Mouse (Mus musculus) small intestine, adult 2 months (tissue): ENCODE results near the gene Stoml2. TPM values are rescaled to one million over a fixed set of nuclear protein-coding genes. Genes with fewer than 3 reads are reported as not detected.

ENCODE experiments used
- H3K27ac ChIP-seq: fragments of 200-500 bp; 2 replicates; pipeline ENCODE4 v1.5.1; 2012; ENCODE audit warnings: low read depth, low read length, control low read depth, inconsistent platforms; ENCODE audit not compliant: insufficient read depth
- H3K27me3 ChIP-seq: fragments of 200-500 bp; 2 replicates; pipeline ENCODE4 v1.6.1; 2012; ENCODE audit warnings: mild to moderate bottlenecking, moderate library complexity, low read length, inconsistent platforms; ENCODE audit not compliant: control insufficient read depth, insufficient read depth
- H3K36me3 ChIP-seq: fragments of 200-500 bp; 2 replicates; pipeline ENCODE4 v1.6.1; 2012; ENCODE audit warnings: mild to moderate bottlenecking, low read length, control low read depth, inconsistent platforms; ENCODE audit not compliant: control insufficient read depth, insufficient read depth
- H3K4me1 ChIP-seq: fragments of 200-500 bp; 2 replicates; pipeline ENCODE4 v1.6.1; 2012; ENCODE audit warnings: low read length, inconsistent platforms, mixed read lengths; ENCODE audit not compliant: control insufficient read depth, insufficient read depth, insufficient read length
- H3K4me3 ChIP-seq: fragments of 200-500 bp; 2 replicates; pipeline ENCODE4 v1.5.1; 2012; ENCODE audit warnings: low read depth, mild to moderate bottlenecking, control low read depth, inconsistent platforms, low read length, moderate library complexity
- CTCF ChIP-seq: fragments of 200-500 bp; IDR thresholded peaks from 2 replicates; pipeline ENCODE4 v1.5.1; 2012; ENCODE audit warnings: low read depth, mild to moderate bottlenecking, control low read depth, inconsistent platforms, low read length, moderate library complexity, mixed read lengths; ENCODE audit not compliant: insufficient replicate concordance, insufficient read length; ENCODE audit errors: extremely low read depth
- POLR2A ChIP-seq: fragments of 200-500 bp; IDR thresholded peaks from 2 replicates; pipeline ENCODE4 v1.6.1; 2012; ENCODE audit warnings: low read depth, mild to moderate bottlenecking, control low read depth, inconsistent platforms, low read length, moderate library complexity
- WGBS: fragments of 180-500 bp; shearing (Covaris S2); methylation state at CpG from one replicate; pipeline ENCODE4 v1.1.7; 2018; 5-methylcytosine and 5-hydroxymethylcytosine counted together
- polyA plus RNA-seq: library from polyadenylated mRNA; depleted of rRNA; stranded (reverse); fragments of >200 nt; gene quantifications from 2 replicates; pipeline ENCODE4 v1.2.3, GENCODE M21; 2012; rRNA removed

The Stoml2 gene
- polyA plus RNA-seq = 38.7 and 62.8 TPM in 2 replicates

GRCm38 (mm10) chr4:43031237-43031995 is at the start of gene Stoml2:
TSS of gene Stoml2 (minus strand) at chr4:43031710.
- peaks cover 37% of the 10 kb centered on the region for H3K36me3 ChIP-seq
- H3K4me3 ChIP-seq = peak within 1 kb of the TSS; percentile 91
- peak within 1 kb of the TSS; percentile 56 for H3K27ac ChIP-seq
- H3K27me3 ChIP-seq = no peaks in the 10 kb centered on the region
- H3K4me1 ChIP-seq = peaks cover 7% of the 10 kb centered on the region; the same call in 1 of the 2 replicates
- under 1% methylated on average over 38 of the region's 38 CpGs for WGBS
- TF ChIP-seq CTCF (peak; percentile 43; the same call in 1 of the 2 replicates), POLR2A (peak; percentile 53)

GRCm38 (mm10) chr4:43078071-43078718 is 46.7 kb upstream of the Stoml2 start:
- Histone ChIP-seq H3K27me3 (no peaks in the 10 kb centered on the region), H3K4me1 (no peaks in the 10 kb centered on the region), H3K27ac (no peak overlapping the region), H3K4me3 (no peak overlapping the region), H3K36me3 (no peaks in the 10 kb centered on the region)
- TF ChIP-seq POLR2A (no peak), CTCF (no peak)
- 68% methylated on average over 7 of the region's 7 CpGs for WGBS

DNA sequence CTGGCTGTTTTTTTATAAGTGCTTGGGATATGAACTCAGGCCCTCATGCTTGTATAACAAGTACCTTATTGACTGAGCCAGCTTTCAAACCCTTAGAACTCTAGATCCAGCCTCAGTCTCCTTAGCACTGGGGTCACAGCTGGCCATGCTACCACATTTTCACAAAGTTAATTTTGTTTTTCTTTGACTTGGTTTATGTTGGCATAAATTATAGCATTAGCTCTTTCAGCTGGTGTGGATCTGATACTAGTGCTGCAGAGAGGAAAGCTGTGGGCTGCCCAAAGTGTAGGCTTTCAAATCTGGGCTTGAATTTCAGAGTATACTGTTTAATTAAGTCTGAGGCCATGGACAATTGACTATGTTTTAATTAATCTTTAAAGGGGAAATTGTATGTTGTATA is 43.4 kb upstream of the Stoml2 start:
- Histone ChIP-seq H3K27me3 (no peaks in the 10 kb centered on the region), H3K27ac (no peak overlapping the region), H3K4me1 (no peaks in the 10 kb centered on the region), H3K4me3 (no peak overlapping the region), H3K36me3 (no peaks in the 10 kb centered on the region)
- TF ChIP-seq POLR2A (no peak), CTCF (no peak)

- Histone ChIP-seq H3K27ac (no peak overlapping the region), H3K27me3 (no peaks in the 10 kb centered on the region), H3K4me3 (no peak overlapping the region), H3K36me3 (no peaks in the 10 kb centered on the region), H3K4me1 (no peaks in the 10 kb centered on the region)
- TF ChIP-seq CTCF (no peak), POLR2A (no peak)
- 92% methylated on average over 4 of the region's 4 CpGs for WGBS
Observed at GRCm38 (mm10) chr4:43065471-43065870, 34.0 kb upstream of the Stoml2 start.

- Histone ChIP-seq H3K27me3 (no peaks in the 10 kb centered on the region; the same call in 1 of the 2 replicates), H3K36me3 (no peaks in the 10 kb centered on the region), H3K27ac (no peak overlapping the region), H3K4me3 (no peak overlapping the region), H3K4me1 (no peaks in the 10 kb centered on the region)
- WGBS = 76% methylated on average over 3 of the region's 3 CpGs
- TF ChIP-seq POLR2A (no peak), CTCF (no peak)
Observed at GRCm38 (mm10) chr4:43060286-43060685, 28.8 kb upstream of the Stoml2 start.

DNA sequence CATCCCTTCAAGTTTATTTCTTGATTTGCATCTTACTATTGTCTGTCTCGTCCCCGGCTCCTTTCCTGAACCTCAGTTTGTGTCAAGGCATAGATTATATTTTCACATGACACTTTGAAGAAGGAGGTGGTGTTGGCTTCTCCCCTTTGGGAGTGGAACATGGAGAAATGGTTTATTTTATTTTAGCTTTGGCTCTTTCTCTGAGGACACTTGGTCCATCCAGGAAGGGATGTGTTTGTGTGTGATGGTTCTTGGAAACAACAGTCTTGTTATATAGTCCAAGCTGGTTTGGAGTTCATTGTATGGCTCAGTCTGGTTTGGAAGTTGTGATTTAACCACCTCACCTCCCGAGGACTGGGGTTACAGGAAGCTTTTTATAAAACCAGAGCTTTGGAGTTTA is 28.2 kb upstream of the Stoml2 start:
- H3K4me3 ChIP-seq = peak overlapping the region; percentile 66
- TF ChIP-seq CTCF (no peak), POLR2A (no peak)
- no peaks in the 10 kb centered on the region for H3K36me3 ChIP-seq
- H3K27me3 ChIP-seq = no peaks in the 10 kb centered on the region; the same call in 1 of the 2 replicates
- no peaks in the 10 kb centered on the region for H3K4me1 ChIP-seq
- WGBS = 31% methylated on average over 3 of the region's 3 CpGs
- H3K27ac ChIP-seq = no peak overlapping the region

DNA sequence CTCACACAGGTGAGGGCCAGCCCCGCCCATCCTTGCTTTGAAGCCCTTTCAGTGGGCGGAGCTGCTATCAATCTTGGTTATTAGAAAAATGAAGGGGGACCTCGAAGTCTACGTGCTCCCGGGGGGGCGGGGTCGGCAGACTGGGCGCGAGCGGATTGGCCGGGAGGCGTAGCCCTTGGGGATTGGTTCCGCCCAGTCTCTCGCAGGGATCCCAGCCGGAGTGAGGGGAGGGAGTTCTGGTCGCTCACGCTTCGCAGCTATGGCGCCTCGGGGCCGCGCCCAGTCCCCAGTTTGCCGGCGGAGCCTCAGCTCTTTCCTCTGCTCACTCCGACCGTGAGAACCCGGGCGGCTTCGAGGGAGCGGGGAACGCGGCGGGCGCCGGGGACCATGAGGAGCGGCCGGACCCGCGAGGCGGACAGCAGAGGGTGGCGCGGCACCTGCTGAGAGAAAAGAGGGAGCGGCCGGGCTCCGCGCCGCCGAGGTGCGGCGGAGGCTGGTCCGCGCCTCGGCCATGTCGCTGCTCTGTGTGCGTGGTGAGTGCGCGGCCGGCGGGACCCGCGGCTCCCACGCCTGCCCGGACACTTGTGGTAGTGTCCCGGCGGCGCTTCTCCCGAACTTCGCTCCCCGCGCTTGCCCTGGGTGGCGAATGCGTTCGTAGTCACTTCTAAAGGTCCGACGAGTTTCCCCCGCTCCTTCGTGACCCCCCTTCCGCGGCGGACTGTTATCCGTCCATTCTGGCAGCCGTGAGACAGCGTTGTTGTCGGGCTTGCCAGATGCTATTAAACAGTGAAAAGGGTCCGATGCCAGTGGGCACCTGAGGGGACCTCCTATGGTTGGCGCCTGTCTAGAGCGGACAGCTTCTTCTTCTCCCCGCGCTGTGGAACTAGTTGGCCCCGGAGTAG is 27.5 kb upstream of the Stoml2 start, which contains the start of gene Unc13b:
Gene Unc13b, plus strand, starts transcription at position 201 of the 902 bp plus-strand sequence.
- peak; percentile 81; the same call in 1 of the 2 replicates for TF ChIP-seq POLR2A
- no peak for TF ChIP-seq CTCF
- Histone ChIP-seq H3K36me3 (no peaks in the 10 kb centered on the region), H3K27me3 (no peaks in the 10 kb centered on the region; the same call in 1 of the 2 replicates), H3K4me1 (no peaks in the 10 kb centered on the region), H3K27ac (peak within 1 kb of the TSS; percentile 14), H3K4me3 (peak within 1 kb of the TSS; percentile 66)
- WGBS = under 1% methylated on average over 89 of the region's 90 CpGs
